In genomic region chr14:20713832-20714231, GRCm38 (mm10) we compare ENCODE assay signal across 18 mouse cellular contexts. TPM values are rescaled to one million over a fixed set of nuclear protein-coding genes. Genes with fewer than 3 reads are reported as not detected.
DNase-seq lines count a peak whose midpoint lies in the region; ATAC-seq and TF ChIP-seq lines count a peak whose summit lies in the region.
"Had no signal": no experiment of that assay in that cellular context is flagged by ENCODE, and none has a peak within 500 bp of the region (broad histone marks: within the 10 kb centered on the region; RNA-seq: fewer than 3 reads in every experiment).

No protein-coding gene starts in this region.

- H3K27ac ChIP-seq in heart, embryonic 14.5 days (replicated peaks in 1 of 2; ENCODE audit: control insufficient read depth in 1 of 2, insufficient read depth in 1 of 2, low read depth in 2 of 2, low read length in 2 of 2), result peak overlapping the region; percentile 82 to 83
- no peak overlapping the region for H3K27ac ChIP-seq in ES-Bruce4 (ENCODE audit: insufficient read depth, low read length)
- H3K27ac ChIP-seq in stomach, postnatal 0 days (replicated peaks), result no peak overlapping the region
- H3K27ac ChIP-seq: embryonic facial prominence, embryonic 15.5 days; forebrain, embryonic 10.5 days; kidney, embryonic 15.5 days; midbrain, embryonic 13.5 days had no signal

- H3K4me1 ChIP-seq in heart, embryonic 14.5 days (ENCODE audit: control insufficient read depth in 2 of 2, insufficient read depth in 2 of 2, low read length in 2 of 2), result peaks cover 13 to 25% of the 10 kb centered on the region in 2 experiments
- H3K4me1 ChIP-seq in ES-Bruce4 (ENCODE audit: control insufficient read depth, insufficient read depth, low read length), result no peaks in the 10 kb centered on the region
- peaks cover 2% of the 10 kb centered on the region for H3K4me1 ChIP-seq in stomach, postnatal 0 days (replicated peaks; ENCODE audit: control insufficient read depth, insufficient read depth)

- H3K9me3 ChIP-seq in heart, embryonic 14.5 days (ENCODE audit: control insufficient read depth, low read length), result no peaks in the 10 kb centered on the region
- H3K9me3 ChIP-seq in ES-Bruce4 (replicated peaks; ENCODE audit: control insufficient read depth, insufficient read depth, low read length, poor library complexity, severe bottlenecking), result no peaks in the 10 kb centered on the region
- H3K9me3 ChIP-seq in stomach, postnatal 0 days (ENCODE audit: control insufficient read depth, low read length), result no peaks in the 10 kb centered on the region
- H3K9me3 ChIP-seq: embryonic facial prominence, embryonic 15.5 days; forebrain, embryonic 10.5 days; G1E; kidney, embryonic 15.5 days; midbrain, embryonic 13.5 days had no signal

- TF ChIP-seq EP300 in ES-Bruce4 (IDR thresholded peaks at IDR 0.05; ENCODE audit: insufficient read depth, low read depth, low read length), result no peak
- TF ChIP-seq EP300 in stomach, postnatal 0 days (optimal IDR thresholded peaks at IDR 0.05), result no peak

- no peak for TF ChIP-seq CTCF in ES-Bruce4 (IDR thresholded peaks at IDR 0.05; ENCODE audit: low read depth, low read length)
- TF ChIP-seq CTCF in stomach, postnatal 0 days (IDR thresholded peaks at IDR 0.05; ENCODE audit: low read depth), result no peak

- WGBS in heart, embryonic 14.5 days, result 22% methylated on average over 11 of the region's 11 CpGs
- 54% methylated on average over 11 of the region's 11 CpGs for WGBS in stomach, postnatal 0 days

- peak overlapping the region; percentile 26 for H3K4me2 ChIP-seq in heart, embryonic 14.5 days (ENCODE audit: low read length)
- no peak overlapping the region for H3K4me2 ChIP-seq in stomach, postnatal 0 days (replicated peaks; ENCODE audit: low read depth)
- H3K4me2 ChIP-seq: embryonic facial prominence, embryonic 15.5 days; kidney, embryonic 15.5 days; midbrain, embryonic 13.5 days had no signal

- H3K36me3 ChIP-seq in heart, embryonic 14.5 days (ENCODE audit: control insufficient read depth, insufficient read depth, low read length), result peaks cover 85% of the 10 kb centered on the region
- H3K36me3 ChIP-seq in ES-Bruce4 (ENCODE audit: control insufficient read depth, insufficient read depth, low read length, poor library complexity, severe bottlenecking), result no peaks in the 10 kb centered on the region
- peaks cover 58% of the 10 kb centered on the region for H3K36me3 ChIP-seq in stomach, postnatal 0 days (ENCODE audit: control insufficient read depth, insufficient read depth, low read length)

- ATAC-seq in heart, embryonic 14.5 days (ENCODE audit: insufficient number of reproducible peaks, insufficient read depth, low FRiP score, low read depth), result peak; percentile 52
- ATAC-seq in stomach, postnatal 0 days (ENCODE audit: low FRiP score, low TSS enrichment), result peak; percentile 47
- ATAC-seq: inflammation-experienced regulatory T-cells, adult 6 months; midbrain, embryonic 13.5 days had no signal

- intact Hi-C loops in heart, postnatal 25 days (cut with DNase I), result no loop called here

- H3K4me3 ChIP-seq in heart, embryonic 14.5 days (ENCODE audit: control insufficient read depth in 1 of 2, insufficient read depth in 1 of 2, low read depth in 1 of 2, low read length in 2 of 2), result no peak overlapping the region
- peak overlapping the region; percentile 42 for H3K4me3 ChIP-seq in ES-Bruce4 (ENCODE audit: low read depth, low read length)
- no peak overlapping the region for H3K4me3 ChIP-seq in stomach, postnatal 0 days (ENCODE audit: low read depth, low read length)
- H3K4me3 ChIP-seq: embryonic facial prominence, embryonic 15.5 days; forebrain, embryonic 10.5 days; kidney, embryonic 15.5 days; midbrain, embryonic 13.5 days; myocyte had no signal

- peak overlapping the region; percentile 44 for H3K9ac ChIP-seq in heart, embryonic 14.5 days (ENCODE audit: low read length)
- peak overlapping the region; percentile 34; the same call in 1 of the 2 replicates for H3K9ac ChIP-seq in ES-Bruce4 (ENCODE audit: low read depth, poor library complexity, severe bottlenecking)
- no peak overlapping the region for H3K9ac ChIP-seq in stomach, postnatal 0 days (ENCODE audit: low read length)
- H3K9ac ChIP-seq: embryonic facial prominence, embryonic 15.5 days; kidney, embryonic 15.5 days; midbrain, embryonic 13.5 days had no signal

- TF ChIP-seq POLR2A in ES-Bruce4 (IDR thresholded peaks at IDR 0.05; ENCODE audit: insufficient read depth, low read length), result no peak

- H3K27me3 ChIP-seq in heart, embryonic 14.5 days (ENCODE audit: control insufficient read depth, insufficient read depth, low read length), result no peaks in the 10 kb centered on the region
- H3K27me3 ChIP-seq in ES-Bruce4 (ENCODE audit: control insufficient read depth, insufficient read depth, low read length, poor library complexity, severe bottlenecking), result no peaks in the 10 kb centered on the region
- H3K27me3 ChIP-seq in stomach, postnatal 0 days (ENCODE audit: control insufficient read depth, insufficient read depth, low read length), result no peaks in the 10 kb centered on the region
- H3K27me3 ChIP-seq: embryonic facial prominence, embryonic 15.5 days; kidney, embryonic 15.5 days; midbrain, embryonic 13.5 days had no signal

- DNase-seq in heart, postnatal 25 days (ENCODE audit: low spot score), result no peak
- peak; percentile 60 for DNase-seq in heart, postnatal 4 days
- peak; percentile 59 for DNase-seq in stomach, postnatal 0 days (ENCODE audit: low spot score)
- DNase-seq in cerebellum, postnatal 14 days, result no peak
- no peak for DNase-seq in thymus, adult 18-20 months
- DNase-seq: cerebellum, adult 9-11 months; embryo, embryonic 11 days; gastrocnemius, postnatal 10 days; thymus, postnatal 25 days had no signal

RNA-seq across cellular contexts. Expression of gene Zswim8, which starts 6.5 kb away (rescaled TPM):
- polyA plus RNA-seq in heart, embryonic 14.5 days (2014; fragmentation: Nextera tagmentation; extraction: Ambion mirVana), result 21.7 and 25.4 TPM in 2 replicates
- total RNA-seq in heart, postnatal 25 days (2021), result 10 to 100 TPM; 46.6 to 47.6 TPM
- 37.0 and 37.1 TPM in 2 replicates for polyA plus RNA-seq in ES-Bruce4 (2011; ENCODE audit: insufficient read depth, insufficient read length, low read depth, missing spikeins)
- 10 to 100 TPM; 81.7 to 83.6 TPM for total RNA-seq in heart, postnatal 4 days (2021)
- polyA plus RNA-seq in stomach, postnatal 0 days (2015; fragmentation: Nextera tagmentation; extraction: Ambion mirVana), result 13.6 and 13.7 TPM in 2 replicates

RNA-seq across cellular contexts. Expression of gene Chchd1, which starts 11.0 kb away (rescaled TPM):
- 216 and 225 TPM in 2 replicates for polyA plus RNA-seq in heart, embryonic 14.5 days (2014; fragmentation: Nextera tagmentation; extraction: Ambion mirVana)
- 100 to 1,000 TPM; 120 to 126 TPM for total RNA-seq in heart, postnatal 25 days (2021)
- polyA plus RNA-seq in ES-Bruce4 (2011; ENCODE audit: insufficient read depth, insufficient read length, low read depth, missing spikeins), result 131 and 151 TPM in 2 replicates
- 100 to 1,000 TPM in 1 of 2 experiments, 10 to 100 TPM in 1; 87.0 to 104 TPM for total RNA-seq in heart, postnatal 4 days (2021)
- 145 and 159 TPM in 2 replicates for polyA plus RNA-seq in stomach, postnatal 0 days (2015; fragmentation: Nextera tagmentation; extraction: Ambion mirVana)

RNA-seq across cellular contexts. Expression of gene Fut11, which starts 19.1 kb away (rescaled TPM):
- 16.5 and 17.8 TPM in 2 replicates for polyA plus RNA-seq in heart, embryonic 14.5 days (2014; fragmentation: Nextera tagmentation; extraction: Ambion mirVana)
- 1 to 10 TPM; 6.0 to 7.4 TPM for total RNA-seq in heart, postnatal 25 days (2021)
- 8.0 and 8.9 TPM in 2 replicates for polyA plus RNA-seq in ES-Bruce4 (2011; ENCODE audit: insufficient read depth, insufficient read length, low read depth, missing spikeins)
- 10 to 100 TPM; 11.4 to 11.8 TPM for total RNA-seq in heart, postnatal 4 days (2021)
- polyA plus RNA-seq in stomach, postnatal 0 days (2015; fragmentation: Nextera tagmentation; extraction: Ambion mirVana), result 13.0 and 13.7 TPM in 2 replicates

RNA-seq across cellular contexts. Expression of gene Ndst2, which starts 20.5 kb away (rescaled TPM):
- polyA plus RNA-seq in heart, embryonic 14.5 days (2014; fragmentation: Nextera tagmentation; extraction: Ambion mirVana), result 16.8 and 20.9 TPM in 2 replicates
- 10 to 100 TPM; 10.0 to 12.6 TPM for total RNA-seq in heart, postnatal 25 days (2021)
- 11.0 and 11.1 TPM in 2 replicates for polyA plus RNA-seq in ES-Bruce4 (2011; ENCODE audit: insufficient read depth, insufficient read length, low read depth, missing spikeins)
- total RNA-seq in heart, postnatal 4 days (2021), result 10 to 100 TPM; 18.2 to 18.3 TPM
- 9.6 and 12.0 TPM in 2 replicates for polyA plus RNA-seq in stomach, postnatal 0 days (2015; fragmentation: Nextera tagmentation; extraction: Ambion mirVana)

RNA-seq across cellular contexts. Expression of gene Sec24c, which starts 39.7 kb away (rescaled TPM):
- 69.2 and 75.7 TPM in 2 replicates for polyA plus RNA-seq in heart, embryonic 14.5 days (2014; fragmentation: Nextera tagmentation; extraction: Ambion mirVana)
- 100 to 1,000 TPM in 1 of 2 experiments, 10 to 100 TPM in 1; 96.8 to 107 TPM for total RNA-seq in heart, postnatal 25 days (2021)
- polyA plus RNA-seq in ES-Bruce4 (2011; ENCODE audit: insufficient read depth, insufficient read length, low read depth, missing spikeins), result 133 and 140 TPM in 2 replicates
- total RNA-seq in heart, postnatal 4 days (2021), result 100 to 1,000 TPM in 1 of 2 experiments, 10 to 100 TPM in 1; 96.3 to 110 TPM
- 41.4 and 42.9 TPM in 2 replicates for polyA plus RNA-seq in stomach, postnatal 0 days (2015; fragmentation: Nextera tagmentation; extraction: Ambion mirVana)

Comparison
In these comparisons a context has a peak if more than half of its experiments do, and no peak if none do; other contexts are left out.
1. DNase-seq: peak in heart, postnatal 4 days (single experiment) and stomach, postnatal 0 days (single experiment); none in heart, postnatal 25 days (single experiment), cerebellum, postnatal 14 days (0 of 2) and thymus, adult 18-20 months (0 of 2).
2. H3K27ac ChIP-seq: peak in heart, embryonic 14.5 days (2 of 2); none in ES-Bruce4 (single experiment) and stomach, postnatal 0 days (single experiment).